Mouse (Mus musculus): ENCODE measurements at regions not wholly inside any gene's neighbourhood (a gene's known extent, or its start where the extent isn't known, plus 50 kb on each side); places are given as distances from the start of the nearest gene placed in this dataset.

GRCm38 (mm10) chr13:63990480-63990958 lies 98.5 kb downstream of the Hsd17b3 start:
- WGBS: 15% methylated on average over 8 of the region's 8 CpGs
- Histone ChIP-seq H3K4me3 (ENCODE audit: low read depth, low read length) (no peak overlapping the region), H3K4me2 (replicated peaks; ENCODE audit: low read depth) (peak overlapping the region; percentile 34), H3K9me3 (ENCODE audit: control insufficient read depth, low read length) (no peaks in the 10 kb centered on the region), H3K9ac (ENCODE audit: low read length) (0 out of 2 replicates have a peak overlapping the region, but pooled peaks have one; percentile 35), H3K27ac (replicated peaks) (peak overlapping the region; percentile 88), H3K36me3 (ENCODE audit: control insufficient read depth, insufficient read depth, low read length) (no peaks in the 10 kb centered on the region), H3K27me3 (ENCODE audit: control insufficient read depth, insufficient read depth, low read length) (no peaks in the 10 kb centered on the region), H3K4me1 (replicated peaks; ENCODE audit: control insufficient read depth, insufficient read depth) (no peaks in the 10 kb centered on the region; the same call in 1 of the 2 replicates)
- no peak for DNase-seq (ENCODE audit: low spot score)
- TF ChIP-seq CTCF (IDR thresholded peaks at IDR 0.05; ENCODE audit: low read depth) (peak; percentile 72), EP300 (optimal IDR thresholded peaks at IDR 0.05) (peak; percentile 27)
- ATAC-seq (ENCODE audit: low FRiP score, low TSS enrichment): peak; percentile 51; the same call in 1 of the 2 replicates

GRCm38 (mm10) chr13:63989769-63990168 lies 99.3 kb downstream of the Hsd17b3 start:
- H3K27ac ChIP-seq (replicated peaks): peak overlapping the region; percentile 61
- 56% methylated on average over 2 of the region's 2 CpGs for WGBS
- H3K27me3 ChIP-seq (ENCODE audit: control insufficient read depth, insufficient read depth, low read length): no peaks in the 10 kb centered on the region

GRCm38 (mm10) chr13:63988263-63988662 lies 100.8 kb downstream of the Hsd17b3 start:
- Histone ChIP-seq H3K27me3 (ENCODE audit: control insufficient read depth, insufficient read depth, low read length) (no peaks in the 10 kb centered on the region), H3K9me3 (ENCODE audit: control insufficient read depth, low read length) (no peaks in the 10 kb centered on the region), H3K4me1 (replicated peaks; ENCODE audit: control insufficient read depth, insufficient read depth) (no peaks in the 10 kb centered on the region; the same call in 1 of the 2 replicates), H3K36me3 (ENCODE audit: control insufficient read depth, insufficient read depth, low read length) (no peaks in the 10 kb centered on the region), H3K4me2 (replicated peaks; ENCODE audit: low read depth) (no peak overlapping the region), H3K9ac (ENCODE audit: low read length) (no peak overlapping the region), H3K4me3 (ENCODE audit: low read depth, low read length) (no peak overlapping the region), H3K27ac (replicated peaks) (0 out of 2 replicates have a peak overlapping the region, but pooled peaks have one; percentile 3)
- no peak for DNase-seq (ENCODE audit: low spot score)
- TF ChIP-seq EP300 (optimal IDR thresholded peaks at IDR 0.05): no peak
- TF ChIP-seq CTCF (IDR thresholded peaks at IDR 0.05; ENCODE audit: low read depth): no peak
- 52% methylated on average over 4 of the region's 4 CpGs for WGBS
- no peak for ATAC-seq (ENCODE audit: low FRiP score, low TSS enrichment)

More at GRCm38 (mm10) chr13:63989769-63990168, 99.3 kb downstream of the Hsd17b3 start:
- H3K9ac ChIP-seq (ENCODE audit: low read length): no peak overlapping the region
- no peak for ATAC-seq (ENCODE audit: low FRiP score, low TSS enrichment)
- DNase-seq (ENCODE audit: low spot score): no peak
- no peaks in the 10 kb centered on the region; the same call in 1 of the 2 replicates for H3K4me1 ChIP-seq (replicated peaks; ENCODE audit: control insufficient read depth, insufficient read depth)
- no peaks in the 10 kb centered on the region for H3K9me3 ChIP-seq (ENCODE audit: control insufficient read depth, low read length)
- H3K4me3 ChIP-seq (ENCODE audit: low read depth, low read length): no peak overlapping the region
- H3K36me3 ChIP-seq (ENCODE audit: control insufficient read depth, insufficient read depth, low read length): no peaks in the 10 kb centered on the region
- no peak for TF ChIP-seq CTCF (IDR thresholded peaks at IDR 0.05; ENCODE audit: low read depth)
- no peak overlapping the region for H3K4me2 ChIP-seq (replicated peaks; ENCODE audit: low read depth)

- TF ChIP-seq EP300 (optimal IDR thresholded peaks at IDR 0.05) (no peak), CTCF (IDR thresholded peaks at IDR 0.05; ENCODE audit: low read depth) (no peak)
- no peak overlapping the region for H3K4me2 ChIP-seq (replicated peaks; ENCODE audit: low read depth)
- H3K9me3 ChIP-seq (ENCODE audit: control insufficient read depth, low read length): no peaks in the 10 kb centered on the region
- H3K4me1 ChIP-seq (replicated peaks; ENCODE audit: control insufficient read depth, insufficient read depth): no peaks in the 10 kb centered on the region; the same call in 1 of the 2 replicates
- no peak overlapping the region for H3K27ac ChIP-seq (replicated peaks)
- ATAC-seq (ENCODE audit: low FRiP score, low TSS enrichment) (no peak), DNase-seq (ENCODE audit: low spot score) (no peak)
- no peaks in the 10 kb centered on the region for H3K27me3 ChIP-seq (ENCODE audit: control insufficient read depth, insufficient read depth, low read length)
- H3K4me3 ChIP-seq (ENCODE audit: low read depth, low read length): no peak overlapping the region
- WGBS: 48% methylated on average over 5 of the region's 5 CpGs
- no peaks in the 10 kb centered on the region for H3K36me3 ChIP-seq (ENCODE audit: control insufficient read depth, insufficient read depth, low read length)
- no peak overlapping the region for H3K9ac ChIP-seq (ENCODE audit: low read length)
These were observed 102.3 kb downstream of the Hsd17b3 start for GRCm38 (mm10) chr13:63986681-63987080.

- ATAC-seq (ENCODE audit: low FRiP score, low TSS enrichment) (no peak), DNase-seq (ENCODE audit: low spot score) (no peak)
- H3K9ac ChIP-seq (ENCODE audit: low read length): no peak overlapping the region
These were observed 103.4 kb downstream of the Hsd17b3 start for GRCm38 (mm10) chr13:63985590-63985989.

GRCm38 (mm10) chr13:63985086-63985485 lies 103.9 kb downstream of the Hsd17b3 start:
- H3K4me2 ChIP-seq (replicated peaks; ENCODE audit: low read depth): no peak overlapping the region
- H3K4me1 ChIP-seq (replicated peaks; ENCODE audit: control insufficient read depth, insufficient read depth): peaks cover 5% of the 10 kb centered on the region
- H3K9me3 ChIP-seq (ENCODE audit: control insufficient read depth, low read length): no peaks in the 10 kb centered on the region
- H3K27me3 ChIP-seq (ENCODE audit: control insufficient read depth, insufficient read depth, low read length): no peaks in the 10 kb centered on the region
- H3K36me3 ChIP-seq (ENCODE audit: control insufficient read depth, insufficient read depth, low read length): no peaks in the 10 kb centered on the region
- no peak overlapping the region for H3K4me3 ChIP-seq (ENCODE audit: low read depth, low read length)
- no peak for TF ChIP-seq EP300 (optimal IDR thresholded peaks at IDR 0.05)
- TF ChIP-seq CTCF (IDR thresholded peaks at IDR 0.05; ENCODE audit: low read depth): no peak
- peak overlapping the region; percentile 30 for H3K27ac ChIP-seq (replicated peaks)
- WGBS: 73% methylated on average over 5 of the region's 5 CpGs
- no peak for ATAC-seq (ENCODE audit: low FRiP score, low TSS enrichment)
- no peak overlapping the region for H3K9ac ChIP-seq (ENCODE audit: low read length)
- DNase-seq (ENCODE audit: low spot score): no peak

More at GRCm38 (mm10) chr13:63985590-63985989, 103.4 kb downstream of the Hsd17b3 start:
- H3K4me1 ChIP-seq (replicated peaks; ENCODE audit: control insufficient read depth, insufficient read depth): peaks cover 2% of the 10 kb centered on the region; the same call in 1 of the 2 replicates
- no peaks in the 10 kb centered on the region for H3K27me3 ChIP-seq (ENCODE audit: control insufficient read depth, insufficient read depth, low read length)
- H3K27ac ChIP-seq (replicated peaks): peak overlapping the region; percentile 46; the same call in 1 of the 2 replicates
- 42% methylated on average over 4 of the region's 4 CpGs for WGBS
- no peaks in the 10 kb centered on the region for H3K36me3 ChIP-seq (ENCODE audit: control insufficient read depth, insufficient read depth, low read length)
- no peak overlapping the region for H3K4me2 ChIP-seq (replicated peaks; ENCODE audit: low read depth)
- H3K4me3 ChIP-seq (ENCODE audit: low read depth, low read length): no peak overlapping the region
- TF ChIP-seq CTCF (IDR thresholded peaks at IDR 0.05; ENCODE audit: low read depth) (0 out of 2 replicates have a peak, but pooled peaks have one; percentile 7), EP300 (optimal IDR thresholded peaks at IDR 0.05) (no peak)
- H3K9me3 ChIP-seq (ENCODE audit: control insufficient read depth, low read length): no peaks in the 10 kb centered on the region

All from stomach, postnatal 0 days (tissue).